Comparison of ENCODE assay signal across 16 mouse cellular contexts in genomic region chr10:91858711-91859595, GRCm38 (mm10).
A peak's percentile ranks its signal among the peaks of the same experiment; 100 is the strongest.
DNase-seq lines count a peak whose midpoint lies in the region; ATAC-seq and TF ChIP-seq lines count a peak whose summit lies in the region.
"Had no signal": no experiment of that assay in that cellular context is flagged by ENCODE, and none has a peak within 500 bp of the region (broad histone marks: within the 10 kb centered on the region; RNA-seq: fewer than 3 reads in every experiment).

No protein-coding gene starts in this region.

- H3K27ac ChIP-seq in forebrain, embryonic 14.5 days (ENCODE audit: low read depth, low read length): no peak overlapping the region
- H3K27ac ChIP-seq in forebrain, embryonic 13.5 days: no peak overlapping the region
- H3K27ac ChIP-seq in lung, postnatal 0 days (ENCODE audit: low read length): no peak overlapping the region
- 0 out of 2 replicates have a peak overlapping the region, but pooled peaks have one; percentile 52 for H3K27ac ChIP-seq in limb, embryonic 13.5 days
- H3K27ac ChIP-seq: heart, adult 2 months; left cerebral cortex, adult 2 months; liver, embryonic 12.5 days; midbrain, embryonic 15.5 days had no signal

- no peak overlapping the region for H3K9ac ChIP-seq in forebrain, embryonic 14.5 days (ENCODE audit: low read length)
- no peak overlapping the region for H3K9ac ChIP-seq in forebrain, embryonic 13.5 days
- H3K9ac ChIP-seq in lung, postnatal 0 days (replicated peaks; ENCODE audit: low read depth): no peak overlapping the region
- no peak overlapping the region for H3K9ac ChIP-seq in limb, embryonic 13.5 days
- H3K9ac ChIP-seq: liver, embryonic 12.5 days; midbrain, embryonic 15.5 days had no signal

- TF ChIP-seq POLR2A in lung, adult 2 months (IDR thresholded peaks at IDR 0.05; ENCODE audit: borderline replicate concordance, extremely low read depth, low read depth, low read length): no peak

- H3K4me3 ChIP-seq in forebrain, embryonic 14.5 days (ENCODE audit: low read depth, low read length): no peak overlapping the region
- no peak overlapping the region for H3K4me3 ChIP-seq in forebrain, embryonic 13.5 days
- H3K4me3 ChIP-seq in lung, postnatal 0 days (ENCODE audit: low read depth, low read length): no peak overlapping the region
- no peak overlapping the region for H3K4me3 ChIP-seq in lung, adult 2 months (replicated peaks; ENCODE audit: extremely low read depth, low read depth, low read length)
- H3K4me3 ChIP-seq in limb, embryonic 13.5 days: no peak overlapping the region
- H3K4me3 ChIP-seq: heart, adult 2 months; left cerebral cortex, adult 2 months; liver, embryonic 12.5 days; midbrain, embryonic 15.5 days had no signal

- WGBS in forebrain, embryonic 14.5 days: 25% methylated on average over 6 of the region's 6 CpGs
- 30% methylated on average over 6 of the region's 6 CpGs for WGBS in forebrain, embryonic 13.5 days
- WGBS in lung, postnatal 0 days: 35% methylated on average over 6 of the region's 6 CpGs
- 42% methylated on average over 6 of the region's 6 CpGs for WGBS in lung, adult 2 months
- 10% methylated on average over 6 of the region's 6 CpGs for WGBS in limb, embryonic 13.5 days

- no peak for TF ChIP-seq EP300 in lung, postnatal 0 days (IDR thresholded peaks at IDR 0.05)

- no peak for ATAC-seq in forebrain, embryonic 14.5 days
- no peak for ATAC-seq in forebrain, embryonic 13.5 days
- no peak for ATAC-seq in lung, postnatal 0 days
- ATAC-seq in limb, embryonic 13.5 days (ENCODE audit: low FRiP score, low read depth): peak; percentile 96
- ATAC-seq: liver, embryonic 12.5 days; midbrain, embryonic 15.5 days had no signal

- DNase-seq in forebrain, embryonic 14.5 days (ENCODE audit: low spot score): peak; percentile 22
- DNase-seq in lung, postnatal 0 days (ENCODE audit: low spot score): peak; percentile 16
- no peak for DNase-seq in lung, adult 2 months
- peak; percentile 22 for DNase-seq in embryo, embryonic 11.5 days (ENCODE audit: low read depth, low spot score)
- no peak for DNase-seq in spleen, adult 12 weeks (ENCODE audit: low spot score)
- DNase-seq: cerebellum, adult 11 months; heart, adult 2 months; heart, postnatal 10 days; lung, postnatal 14 days; right cerebral cortex, adult 18-20 months had no signal

- no peak overlapping the region for H3K4me2 ChIP-seq in forebrain, embryonic 14.5 days (ENCODE audit: low read length)
- H3K4me2 ChIP-seq in forebrain, embryonic 13.5 days: no peak overlapping the region
- no peak overlapping the region for H3K4me2 ChIP-seq in lung, postnatal 0 days (replicated peaks; ENCODE audit: low read depth, low read length)
- peak overlapping the region; percentile 12; the same call in 1 of the 2 replicates for H3K4me2 ChIP-seq in limb, embryonic 13.5 days (replicated peaks)
- H3K4me2 ChIP-seq: liver, embryonic 12.5 days; midbrain, embryonic 15.5 days had no signal

- TF ChIP-seq CTCF in lung, postnatal 0 days (IDR thresholded peaks at IDR 0.05): no peak
- TF ChIP-seq CTCF in lung, adult 2 months (IDR thresholded peaks at IDR 0.05; ENCODE audit: insufficient read depth, low read length): no peak

- no peaks in the 10 kb centered on the region for H3K36me3 ChIP-seq in forebrain, embryonic 14.5 days (ENCODE audit: control insufficient read depth, insufficient read depth, low read length)
- H3K36me3 ChIP-seq in forebrain, embryonic 13.5 days (ENCODE audit: poor library complexity, severe bottlenecking): no peaks in the 10 kb centered on the region
- no peaks in the 10 kb centered on the region for H3K36me3 ChIP-seq in lung, postnatal 0 days (ENCODE audit: insufficient read depth, low read length)
- no peaks in the 10 kb centered on the region for H3K36me3 ChIP-seq in limb, embryonic 13.5 days
- H3K36me3 ChIP-seq: G1E; liver, embryonic 12.5 days; midbrain, embryonic 15.5 days had no signal

- no peaks in the 10 kb centered on the region for H3K27me3 ChIP-seq in forebrain, embryonic 14.5 days (replicated peaks; ENCODE audit: control insufficient read depth, insufficient read depth, low read length)
- no peaks in the 10 kb centered on the region for H3K27me3 ChIP-seq in forebrain, embryonic 13.5 days
- H3K27me3 ChIP-seq in lung, postnatal 0 days (replicated peaks; ENCODE audit: insufficient read depth, low read length): no peaks in the 10 kb centered on the region
- H3K27me3 ChIP-seq in limb, embryonic 13.5 days: peaks cover 4% of the 10 kb centered on the region; the same call in 1 of the 2 replicates
- H3K27me3 ChIP-seq: liver, embryonic 12.5 days; midbrain, embryonic 15.5 days had no signal

- H3K9me3 ChIP-seq in forebrain, embryonic 14.5 days (replicated peaks; ENCODE audit: control insufficient read depth, low read length): no peaks in the 10 kb centered on the region
- H3K9me3 ChIP-seq in forebrain, embryonic 13.5 days (replicated peaks): no peaks in the 10 kb centered on the region
- H3K9me3 ChIP-seq in lung, postnatal 0 days (ENCODE audit: low read length): no peaks in the 10 kb centered on the region
- no peaks in the 10 kb centered on the region for H3K9me3 ChIP-seq in limb, embryonic 13.5 days
- H3K9me3 ChIP-seq: liver, embryonic 12.5 days; midbrain, embryonic 15.5 days had no signal

- no peaks in the 10 kb centered on the region for H3K4me1 ChIP-seq in forebrain, embryonic 14.5 days (ENCODE audit: control insufficient read depth, insufficient read depth, low read length)
- no peaks in the 10 kb centered on the region for H3K4me1 ChIP-seq in forebrain, embryonic 13.5 days
- H3K4me1 ChIP-seq in lung, postnatal 0 days (ENCODE audit: insufficient read depth, low read depth, low read length): no peaks in the 10 kb centered on the region
- H3K4me1 ChIP-seq in lung, adult 2 months (ENCODE audit: control insufficient read depth, insufficient read depth, low read length): no peaks in the 10 kb centered on the region
- H3K4me1 ChIP-seq in limb, embryonic 13.5 days: peaks cover 17% of the 10 kb centered on the region
- H3K4me1 ChIP-seq: liver, embryonic 12.5 days; midbrain, embryonic 15.5 days had no signal

Comparison
In these comparisons a context has a peak if more than half of its experiments do, and no peak if none do; other contexts are left out.
1. DNase-seq: peak in forebrain, embryonic 14.5 days (single experiment), lung, postnatal 0 days (single experiment) and embryo, embryonic 11.5 days (single experiment); none in lung, adult 2 months (single experiment) and spleen, adult 12 weeks (single experiment).